Mouse (Mus musculus): ENCODE measurements around the gene Cpeb4.
A peak's percentile ranks its signal among the peaks of the same experiment; 100 is the strongest.

The Cpeb4 gene

GRCm38 (mm10) chr11:31896905-31897304 is 24.9 kb downstream of the Cpeb4 start:
- no peak for DNase-seq (ENCODE audit: low spot score in 2 of 2)

GRCm38 (mm10) chr11:31899166-31899565 is 27.2 kb downstream of the Cpeb4 start:
- no peak for DNase-seq (ENCODE audit: low spot score in 2 of 2)

GRCm38 (mm10) chr11:31900736-31901135 is 28.7 kb downstream of the Cpeb4 start:
- DNase-seq (ENCODE audit: low spot score in 2 of 2): no peak

- no peak for DNase-seq (ENCODE audit: low spot score in 2 of 2)
Measured at GRCm38 (mm10) chr11:31902251-31903001, 30.4 kb downstream of the Cpeb4 start.

GRCm38 (mm10) chr11:31906499-31906898 is 34.5 kb downstream of the Cpeb4 start:
- DNase-seq (ENCODE audit: low spot score in 2 of 2): no peak

- DNase-seq (ENCODE audit: low spot score in 2 of 2): no peak
Measured at GRCm38 (mm10) chr11:31907650-31908049, 35.6 kb downstream of the Cpeb4 start.

- no peak for DNase-seq (ENCODE audit: low spot score in 2 of 2)
Measured at GRCm38 (mm10) chr11:31912958-31913357, 40.9 kb downstream of the Cpeb4 start.

- no peak for DNase-seq (ENCODE audit: low spot score in 2 of 2)
Measured at GRCm38 (mm10) chr11:31917769-31918168, 45.8 kb downstream of the Cpeb4 start.

- no peak for DNase-seq (ENCODE audit: low spot score in 2 of 2)
Measured at GRCm38 (mm10) chr11:31930051-31930450, 58.0 kb downstream of the Cpeb4 start.

GRCm38 (mm10) chr11:31935652-31936051 is 63.6 kb downstream of the Cpeb4 start:
- DNase-seq (ENCODE audit: low spot score in 2 of 2): no peak

GRCm38 (mm10) chr11:31936910-31937525 is 65.0 kb downstream of the Cpeb4 start:
- no peak for DNase-seq (ENCODE audit: low spot score in 2 of 2)

- no peak for DNase-seq (ENCODE audit: low spot score in 2 of 2)
Measured at GRCm38 (mm10) chr11:31940898-31941639, 69.1 kb downstream of the Cpeb4 start.

- no peak for DNase-seq (ENCODE audit: low spot score in 2 of 2)
Measured at GRCm38 (mm10) chr11:31941640-31942638, 69.9 kb downstream of the Cpeb4 start.

GRCm38 (mm10) chr11:31945471-31945870 is 73.5 kb downstream of the Cpeb4 start:
- no peak for DNase-seq (ENCODE audit: low spot score in 2 of 2)

- DNase-seq (ENCODE audit: low spot score in 2 of 2): no peak
Measured at GRCm38 (mm10) chr11:31948462-31949330, 76.7 kb downstream of the Cpeb4 start.

GRCm38 (mm10) chr11:31949331-31949785 is 77.3 kb downstream of the Cpeb4 start:
- DNase-seq (ENCODE audit: low spot score in 2 of 2): peak in 1 of 2 experiments; percentile 65

GRCm38 (mm10) chr11:31960071-31960470 is 88.1 kb downstream of the Cpeb4 start:
- no peak for DNase-seq (ENCODE audit: low spot score in 2 of 2)

- no peak for DNase-seq (ENCODE audit: low spot score in 2 of 2)
Measured at GRCm38 (mm10) chr11:31963993-31964392, 92.0 kb downstream of the Cpeb4 start.

- DNase-seq (ENCODE audit: low spot score in 2 of 2): no peak
Measured at GRCm38 (mm10) chr11:31965256-31966134, 93.5 kb downstream of the Cpeb4 start, which contains the start of gene 4930524B15Rik. TSS of gene 4930524B15Rik (plus strand) at chr11:31965592.

All from spleen, postnatal 14 days (tissue).